ENCODE assay signal across 1 mouse cellular context in the genomic region with DNA sequence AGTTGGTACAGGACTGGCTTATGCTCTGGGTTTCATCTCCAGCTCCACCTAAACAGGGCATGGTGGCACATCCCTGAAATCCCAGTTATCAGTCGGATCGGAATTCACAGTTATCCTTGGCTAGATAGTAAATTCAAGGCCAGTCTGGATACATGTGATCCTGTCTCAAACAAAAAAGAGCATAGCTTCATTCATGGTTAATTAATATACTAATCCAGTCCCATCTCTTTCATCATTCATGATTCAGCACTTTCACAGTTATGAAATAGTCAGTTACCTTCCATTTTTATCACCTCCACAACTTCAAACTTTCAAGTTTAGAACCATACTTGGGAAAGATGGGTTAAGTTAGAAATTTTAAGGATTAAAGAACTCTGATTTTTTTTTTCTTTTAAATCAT.
TF ChIP-seq lines count a peak whose summit lies in the region.

No protein-coding gene starts in this region.

TF ChIP-seq in CH12.LX, 34 proteins besides CTCF, POLR2A, EP300 and RAD21 (continued from another document):
- TF ChIP-seq HCFC1 (IDR thresholded peaks at IDR 0.05; ENCODE audit: low read depth, low read length) (no peak), JUN (IDR thresholded peaks at IDR 0.05; ENCODE audit: insufficient read depth, low read depth, low read length) (no peak), SIN3A (IDR thresholded peaks at IDR 0.05; ENCODE audit: low read length) (no peak), UBTF (IDR thresholded peaks at IDR 0.05; ENCODE audit: low read depth, low read length) (no peak), GABPA (IDR thresholded peaks at IDR 0.05; ENCODE audit: insufficient replicate concordance, low read depth, low read length) (no peak), NELFE (IDR thresholded peaks at IDR 0.05; ENCODE audit: low read depth, low read length) (no peak), MXI1 (IDR thresholded peaks at IDR 0.05; ENCODE audit: low read depth, low read length) (no peak), TBP (conservative IDR thresholded peaks at IDR 0.05; ENCODE audit: low read depth, low read length) (no peak), CHD1 (IDR thresholded peaks at IDR 0.05; ENCODE audit: low read depth, low read length) (no peak), IRF4 (IDR thresholded peaks at IDR 0.05; ENCODE audit: low read depth, low read length) (no peak), USF1 (IDR thresholded peaks at IDR 0.05; ENCODE audit: low read depth, low read length) (no peak), PAX5 (IDR thresholded peaks at IDR 0.05; ENCODE audit: low read length) (no peak), KAT2A (IDR thresholded peaks at IDR 0.05; ENCODE audit: insufficient replicate concordance, low read length) (no peak), SMC3 (IDR thresholded peaks at IDR 0.05; ENCODE audit: low read depth, low read length) (no peak), ZKSCAN1 (IDR thresholded peaks at IDR 0.05; ENCODE audit: borderline replicate concordance, low read depth, low read length) (no peak), RCOR1 (conservative IDR thresholded peaks at IDR 0.05; ENCODE audit: low read depth, low read length) (no peak)
